Comparison of ENCODE assay signal across 24 mouse cellular contexts in genomic region chr5:51534456-51534855, GRCm38 (mm10). TPM values are rescaled to one million over a fixed set of nuclear protein-coding genes. Genes with fewer than 3 reads are reported as not detected.
A peak's percentile ranks its signal among the peaks of the same experiment; 100 is the strongest.
DNase-seq lines count a peak whose midpoint lies in the region; ATAC-seq and TF ChIP-seq lines count a peak whose summit lies in the region.
"Had no signal": no experiment of that assay in that cellular context is flagged by ENCODE, and none has a peak within 500 bp of the region (broad histone marks: within the 10 kb centered on the region; RNA-seq: fewer than 3 reads in every experiment).

No protein-coding gene starts in this region.

- ATAC-seq in heart, embryonic 15.5 days (replicated peaks; ENCODE audit: insufficient number of reproducible peaks, insufficient read depth, low FRiP score, low read depth), result no peak
- no peak for ATAC-seq in forebrain, embryonic 16.5 days
- ATAC-seq: activated CD4-positive, CD25-positive, alpha-beta regulatory T cell, adult 4 months; forebrain, postnatal 0 days; hindbrain, embryonic 16.5 days; inflammation-experienced regulatory T-cells, adult 6 months; intestine, postnatal 0 days; Patski had no signal

- no peak overlapping the region for H3K4me3 ChIP-seq in heart, embryonic 10.5 days
- H3K4me3 ChIP-seq in heart, embryonic 15.5 days, result no peak overlapping the region
- H3K4me3 ChIP-seq in gastrocnemius, adult 2 months, result no peak overlapping the region
- no peak overlapping the region for H3K4me3 ChIP-seq in forebrain, embryonic 16.5 days (replicated peaks; ENCODE audit: low read length)
- H3K4me3 ChIP-seq: embryonic facial prominence, embryonic 13.5 days; forebrain, embryonic 12.5 days; hindbrain, embryonic 12.5 days had no signal

- TF ChIP-seq CTCF in gastrocnemius, adult 2 months (IDR thresholded peaks at IDR 0.05), result no peak

- H3K27ac ChIP-seq in heart, embryonic 10.5 days, result 0 out of 2 replicates have a peak overlapping the region, but pooled peaks have one; percentile 52
- peak overlapping the region; percentile 42 for H3K27ac ChIP-seq in heart, embryonic 15.5 days
- peak overlapping the region; percentile 90 for H3K27ac ChIP-seq in gastrocnemius, adult 2 months
- H3K27ac ChIP-seq in forebrain, embryonic 16.5 days (ENCODE audit: low read length), result no peak overlapping the region
- H3K27ac ChIP-seq: embryonic facial prominence, embryonic 13.5 days; forebrain, embryonic 12.5 days; hindbrain, embryonic 12.5 days; kidney, postnatal 0 days had no signal

- intact Hi-C loops in heart, postnatal 14 days (cut with DNase I), result no loop called here
- intact Hi-C loops in gastrocnemius, adult 2 months (cut with DNase I), result loop anchor here (5.0 kb wide), 2 partner anchors 33 to 363 kb away; partner anchors contain the start of gene Ppargc1a

- H3K4me2 ChIP-seq in heart, embryonic 15.5 days, result no peak overlapping the region
- no peak overlapping the region for H3K4me2 ChIP-seq in forebrain, embryonic 16.5 days (ENCODE audit: low read length)
- H3K4me2 ChIP-seq: embryonic facial prominence, embryonic 13.5 days; forebrain, embryonic 12.5 days; hindbrain, embryonic 12.5 days had no signal

- peaks cover 48% of the 10 kb centered on the region for H3K4me1 ChIP-seq in heart, embryonic 10.5 days
- H3K4me1 ChIP-seq in heart, embryonic 15.5 days (replicated peaks), result peaks cover 51% of the 10 kb centered on the region
- no peaks in the 10 kb centered on the region for H3K4me1 ChIP-seq in forebrain, embryonic 16.5 days (replicated peaks; ENCODE audit: control insufficient read depth, insufficient read depth, low read length)
- H3K4me1 ChIP-seq: embryonic facial prominence, embryonic 13.5 days; forebrain, embryonic 12.5 days; hindbrain, embryonic 12.5 days had no signal

- no peaks in the 10 kb centered on the region for H3K9me3 ChIP-seq in heart, embryonic 10.5 days
- no peaks in the 10 kb centered on the region for H3K9me3 ChIP-seq in heart, embryonic 15.5 days (replicated peaks)
- no peaks in the 10 kb centered on the region for H3K9me3 ChIP-seq in forebrain, embryonic 16.5 days (ENCODE audit: control insufficient read depth, low read length)
- H3K9me3 ChIP-seq: embryonic facial prominence, embryonic 13.5 days; forebrain, embryonic 12.5 days; hindbrain, embryonic 12.5 days had no signal

- no peaks in the 10 kb centered on the region for H3K36me3 ChIP-seq in heart, embryonic 10.5 days
- no peaks in the 10 kb centered on the region for H3K36me3 ChIP-seq in heart, embryonic 15.5 days
- H3K36me3 ChIP-seq in forebrain, embryonic 16.5 days (ENCODE audit: control insufficient read depth, insufficient read depth), result no peaks in the 10 kb centered on the region
- H3K36me3 ChIP-seq: embryonic facial prominence, embryonic 13.5 days; forebrain, embryonic 12.5 days; hindbrain, embryonic 12.5 days had no signal

- no peaks in the 10 kb centered on the region for H3K27me3 ChIP-seq in heart, embryonic 10.5 days (ENCODE audit: insufficient read depth, poor library complexity, severe bottlenecking)
- H3K27me3 ChIP-seq in heart, embryonic 15.5 days, result no peaks in the 10 kb centered on the region
- no peaks in the 10 kb centered on the region for H3K27me3 ChIP-seq in forebrain, embryonic 16.5 days (replicated peaks; ENCODE audit: control insufficient read depth, insufficient read depth, low read length)
- H3K27me3 ChIP-seq: CH12.LX; embryonic facial prominence, embryonic 13.5 days; forebrain, embryonic 12.5 days; hindbrain, embryonic 12.5 days; Patski had no signal

- 75% methylated on average over 1 of the region's 1 CpGs for WGBS in heart, embryonic 10.5 days
- WGBS in heart, embryonic 15.5 days, result 88% methylated on average over 1 of the region's 1 CpGs
- 89% methylated on average over 1 of the region's 1 CpGs for WGBS in forebrain, embryonic 16.5 days

- H3K9ac ChIP-seq in heart, embryonic 15.5 days, result no peak overlapping the region
- H3K9ac ChIP-seq in forebrain, embryonic 16.5 days (replicated peaks; ENCODE audit: low read depth, low read length), result no peak overlapping the region
- H3K9ac ChIP-seq: embryonic facial prominence, embryonic 13.5 days; forebrain, embryonic 12.5 days; forebrain, postnatal 0 days; hindbrain, embryonic 12.5 days had no signal

- DNase-seq in heart, embryonic 10.5 days (ENCODE audit: low spot score), result no peak
- DNase-seq in heart, postnatal 14 days, result no peak
- no peak for DNase-seq in heart, adult 8-10 months (ENCODE audit: low spot score)
- DNase-seq in gastrocnemius, adult 2 months, result peak; percentile 62
- peak; percentile 10 for DNase-seq in gastrocnemius, postnatal 10 days
- DNase-seq in right cerebral cortex, postnatal 25 days, result no peak
- DNase-seq: adrenal gland, postnatal 14 days; cerebellum, adult 11-12 months; cerebellum, adult 9-11 months; cerebellum, postnatal 36 days; forebrain, postnatal 0 days; kidney, adult 9 months had no signal

RNA-seq across cellular contexts. Expression of gene Ppargc1a, which starts 33.1 kb away (rescaled TPM):
- polyA plus RNA-seq in heart, embryonic 10.5 days (2016; fragmentation: Nextera tagmentation; extraction: Ambion mirVana), result 21.2 and 39.8 TPM in 2 replicates
- total RNA-seq in heart, postnatal 14 days (2021), result 100 to 1,000 TPM; 120 to 159 TPM
- 57.1 and 66.0 TPM in 2 replicates for polyA plus RNA-seq in heart, embryonic 15.5 days (2015; fragmentation: Nextera tagmentation; extraction: Ambion mirVana)
- 100 to 1,000 TPM in 2 of 4 experiments, 10 to 100 TPM in 2; 69.5 to 106 (median 92.6) TPM for total RNA-seq in heart, adult 8-10 months (2022)
- total RNA-seq in gastrocnemius, adult 2 months (2021), result 10 to 100 TPM; 34.5 to 69.7 TPM
- 10 to 100 TPM; 22.4 to 27.0 TPM for total RNA-seq in gastrocnemius, postnatal 10 days (2021)
- 7.7 and 9.1 TPM in 2 replicates for polyA plus RNA-seq in forebrain, embryonic 16.5 days (2015; fragmentation: Nextera tagmentation; extraction: Ambion mirVana)
- total RNA-seq: CH12.LX had no signal
- polyA plus RNA-seq: activated CD4-positive, CD25-positive, alpha-beta regulatory T cell, adult 4 months had no signal

Comparison
In these comparisons a context has a peak if more than half of its experiments do, and no peak if none do; other contexts are left out.
1. DNase-seq: peak in gastrocnemius, adult 2 months (single experiment) and gastrocnemius, postnatal 10 days (single experiment); none in heart, embryonic 10.5 days (single experiment), heart, postnatal 14 days (0 of 2), heart, adult 8-10 months (single experiment) and right cerebral cortex, postnatal 25 days (single experiment).